Mouse (Mus musculus) neural tube, embryonic 13.5 days (tissue): ENCODE data around the gene Armc2. TPM values are rescaled to one million over a fixed set of nuclear protein-coding genes. Genes with fewer than 3 reads are reported as not detected.

Experiments
- ATAC-seq: fragments of 200-750 bp; cut with Nextera tagmentation; 2 replicates; pipeline ENCODE4 v1.8.0; 2017; ENCODE audit warnings: low read depth, mild to moderate bottlenecking, moderate TSS enrichment, moderate library complexity
- H3K27ac ChIP-seq: fragments of 300-500 bp; sonication (generic); replicated peaks from 2 replicates; pipeline ENCODE4 v1.5.1; 2015; ENCODE audit warnings: moderate library complexity, mild to moderate bottlenecking, inconsistent platforms
- H3K27me3 ChIP-seq: fragments of 300-500 bp; sonication (generic); 2 replicates; pipeline ENCODE4 v1.6.1; 2015; ENCODE audit warnings: mild to moderate bottlenecking, inconsistent platforms
- H3K36me3 ChIP-seq: fragments of 300-500 bp; sonication (generic); 2 replicates; pipeline ENCODE4 v1.6.1; 2015; ENCODE audit warnings: mild to moderate bottlenecking, inconsistent platforms
- H3K4me1 ChIP-seq: fragments of 300-500 bp; sonication (generic); replicated peaks from 2 replicates; pipeline ENCODE4 v1.6.1; 2015; ENCODE audit warnings: inconsistent platforms
- H3K4me2 ChIP-seq: fragments of 300-500 bp; sonication (generic); 2 replicates; pipeline ENCODE4 v1.6.1; 2015; ENCODE audit warnings: inconsistent platforms, mild to moderate bottlenecking, moderate library complexity
- H3K4me3 ChIP-seq: fragments of 300-500 bp; sonication (generic); 2 replicates; pipeline ENCODE4 v1.5.1; 2015; ENCODE audit warnings: mild to moderate bottlenecking, inconsistent platforms
- H3K9ac ChIP-seq: fragments of 300-500 bp; sonication (generic); 2 replicates; pipeline ENCODE4 v1.6.1; 2015; ENCODE audit warnings: moderate library complexity, mild to moderate bottlenecking, inconsistent platforms
- H3K9me3 ChIP-seq: fragments of 300-500 bp; sonication (generic); 2 replicates; pipeline ENCODE4 v1.6.1; 2016; ENCODE audit warnings: inconsistent platforms
- WGBS: fragments of 180-500 bp; shearing (Covaris S2); methylation state at CpG from one replicate; pipeline ENCODE4 v1.1.7; 2015; 5-methylcytosine and 5-hydroxymethylcytosine counted together
- polyA plus RNA-seq: library from polyadenylated mRNA; unstranded; fragments of >200 nt; fragmentation: Nextera tagmentation; extraction: Ambion mirVana; gene quantifications from 2 replicates; pipeline ENCODE4 v1.2.1, GENCODE M21; 2015

The Armc2 gene
- polyA plus RNA-seq, 1 experiment from 2014 or later = 7.5 TPM

GRCm38 (mm10) chr10:42042881-42043280 lies 24.6 kb upstream of the Armc2 start:
- no peak for ATAC-seq
- no peak overlapping the region for H3K4me2 ChIP-seq
- H3K4me3 ChIP-seq = no peak overlapping the region
- H3K4me1 ChIP-seq = no peaks in the 10 kb centered on the region
- H3K9ac ChIP-seq = no peak overlapping the region
- WGBS = 81% methylated on average over 1 of the region's 1 CpGs
- H3K36me3 ChIP-seq = no peaks in the 10 kb centered on the region
- H3K27ac ChIP-seq = no peak overlapping the region
- H3K9me3 ChIP-seq = no peaks in the 10 kb centered on the region
- no peaks in the 10 kb centered on the region for H3K27me3 ChIP-seq

DNA sequence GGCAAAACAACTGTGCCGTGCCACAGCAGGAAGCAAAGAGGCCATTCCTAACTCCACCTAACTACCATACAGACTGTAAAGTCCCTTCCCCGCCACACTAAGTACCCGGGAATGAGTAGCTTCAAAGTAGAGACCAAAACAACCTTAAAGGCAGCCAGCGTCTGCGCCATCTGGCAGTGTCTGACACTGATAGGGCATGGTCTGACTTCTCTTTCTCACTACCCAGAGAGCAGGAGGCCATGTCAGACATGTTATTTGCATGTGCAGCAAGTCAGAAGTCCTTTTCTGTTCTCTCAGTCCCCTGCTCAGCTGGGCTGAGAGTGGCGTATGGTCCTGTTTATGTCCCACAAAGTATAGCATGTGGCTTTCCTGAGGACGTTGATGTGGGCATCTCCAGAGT lies 23.8 kb upstream of the Armc2 start:
- no peak overlapping the region for H3K27ac ChIP-seq
- H3K4me1 ChIP-seq = no peaks in the 10 kb centered on the region
- H3K9ac ChIP-seq = no peak overlapping the region
- no peaks in the 10 kb centered on the region for H3K36me3 ChIP-seq
- no peak overlapping the region for H3K4me3 ChIP-seq
- no peaks in the 10 kb centered on the region for H3K9me3 ChIP-seq
- WGBS = 69% methylated on average over 7 of the region's 7 CpGs
- H3K27me3 ChIP-seq = no peaks in the 10 kb centered on the region
- H3K4me2 ChIP-seq = no peak overlapping the region
- ATAC-seq = no peak

- 65% methylated on average over 10 of the region's 10 CpGs for WGBS
- Histone ChIP-seq H3K9ac (no peak overlapping the region), H3K4me1 (no peaks in the 10 kb centered on the region), H3K9me3 (no peaks in the 10 kb centered on the region), H3K27me3 (no peaks in the 10 kb centered on the region), H3K4me2 (no peak overlapping the region), H3K36me3 (no peaks in the 10 kb centered on the region), H3K4me3 (no peak overlapping the region), H3K27ac (no peak overlapping the region)
- no peak for ATAC-seq
Measured at GRCm38 (mm10) chr10:42038571-42038970, 20.3 kb upstream of the Armc2 start.

DNA sequence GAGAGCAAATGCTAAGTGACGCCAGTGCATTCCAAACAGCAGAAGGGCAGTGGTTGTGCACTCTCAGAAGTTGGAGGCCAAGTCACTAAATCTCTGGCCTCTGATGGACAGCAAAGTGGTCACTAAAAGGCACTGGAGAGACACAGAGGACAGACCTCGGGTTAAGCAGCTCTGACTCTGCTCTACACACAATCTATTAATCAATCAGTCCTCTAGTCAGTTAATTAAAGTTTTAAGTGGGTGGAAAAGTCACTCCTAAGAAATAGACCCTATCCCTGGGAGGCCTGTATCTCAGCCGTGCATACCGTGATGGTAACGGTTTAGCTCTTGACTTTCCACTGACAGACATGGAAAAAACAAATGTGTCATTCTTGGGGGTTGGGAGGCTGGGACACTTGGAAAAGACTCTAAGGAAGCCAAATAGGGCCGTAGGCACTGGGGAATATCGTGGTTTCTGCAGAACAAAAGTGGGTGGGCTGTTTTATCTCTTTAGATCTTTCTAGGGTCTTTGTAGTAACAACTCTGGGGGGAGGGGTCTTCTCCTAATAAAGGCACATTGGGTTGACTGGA lies 19.1 kb upstream of the Armc2 start:
- Histone ChIP-seq H3K27ac (no peak overlapping the region), H3K4me1 (no peaks in the 10 kb centered on the region), H3K4me3 (no peak overlapping the region), H3K36me3 (no peaks in the 10 kb centered on the region), H3K9me3 (no peaks in the 10 kb centered on the region), H3K4me2 (no peak overlapping the region), H3K27me3 (no peaks in the 10 kb centered on the region), H3K9ac (no peak overlapping the region)
- 42% methylated on average over 7 of the region's 7 CpGs for WGBS
- no peak for ATAC-seq

DNA sequence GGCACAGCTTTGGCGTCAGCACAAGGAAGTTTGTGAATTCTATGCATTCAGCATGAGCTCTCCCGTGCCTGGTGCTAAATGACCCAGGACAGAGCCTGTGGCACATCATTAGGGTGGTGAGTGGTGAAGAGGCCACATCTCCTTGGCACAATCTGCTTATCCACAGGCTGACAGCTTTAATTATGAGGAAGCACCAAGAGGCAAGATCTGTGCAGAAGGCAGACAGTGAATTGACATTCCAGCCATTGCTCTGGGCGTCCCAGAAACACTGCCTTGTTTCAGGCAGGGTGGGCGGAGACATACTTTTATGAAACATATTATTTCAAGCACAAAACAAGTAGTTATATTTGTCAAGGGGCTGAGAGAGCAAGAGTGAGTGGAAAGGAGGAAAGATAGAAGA lies 18.6 kb upstream of the Armc2 start:
- Histone ChIP-seq H3K4me2 (no peak overlapping the region), H3K36me3 (no peaks in the 10 kb centered on the region), H3K4me3 (no peak overlapping the region), H3K9me3 (no peaks in the 10 kb centered on the region), H3K27me3 (no peaks in the 10 kb centered on the region), H3K9ac (no peak overlapping the region), H3K27ac (no peak overlapping the region), H3K4me1 (no peaks in the 10 kb centered on the region)
- WGBS = 52% methylated on average over 4 of the region's 4 CpGs
- ATAC-seq = no peak

- WGBS = 48% methylated on average over 3 of the region's 3 CpGs
- H3K4me1 ChIP-seq = peaks cover 5% of the 10 kb centered on the region; the same call in 1 of the 2 replicates
- H3K27ac ChIP-seq = no peak overlapping the region
- no peak overlapping the region for H3K4me3 ChIP-seq
- H3K4me2 ChIP-seq = no peak overlapping the region
- no peaks in the 10 kb centered on the region for H3K27me3 ChIP-seq
- no peak overlapping the region for H3K9ac ChIP-seq
- ATAC-seq = no peak
- no peaks in the 10 kb centered on the region for H3K36me3 ChIP-seq
- no peaks in the 10 kb centered on the region for H3K9me3 ChIP-seq
Measured at GRCm38 (mm10) chr10:42033571-42033970, 15.3 kb upstream of the Armc2 start.

DNA sequence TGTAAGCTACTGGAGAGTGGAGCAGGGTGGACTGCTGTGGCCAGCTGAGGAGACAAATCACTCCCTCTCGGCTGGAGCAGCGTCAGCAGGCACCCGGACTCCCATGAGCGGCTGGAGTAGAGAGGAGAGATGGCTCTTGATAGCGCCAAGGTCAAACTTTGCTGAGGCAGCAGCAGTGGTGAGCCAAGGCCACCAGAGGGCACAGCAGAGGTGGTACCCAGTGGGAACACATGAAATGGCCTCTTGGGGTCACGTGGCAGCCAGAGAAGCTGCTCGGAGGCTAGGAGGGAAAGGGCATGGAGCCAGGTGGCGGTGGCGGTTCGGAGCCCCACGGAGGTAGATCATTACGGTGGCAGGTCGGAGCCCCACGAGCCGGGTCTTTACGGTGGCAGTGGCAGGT lies 12.8 kb upstream of the Armc2 start:
- Histone ChIP-seq H3K9ac (no peak overlapping the region), H3K4me2 (peak overlapping the region; percentile 36), H3K4me3 (no peak overlapping the region), H3K36me3 (no peaks in the 10 kb centered on the region), H3K27me3 (no peaks in the 10 kb centered on the region), H3K4me1 (peaks cover 5% of the 10 kb centered on the region; the same call in 1 of the 2 replicates), H3K9me3 (no peaks in the 10 kb centered on the region), H3K27ac (no peak overlapping the region)
- 0 out of 2 replicates have a peak, but pooled peaks have one; percentile 36 for ATAC-seq
- 14% methylated on average over 16 of the region's 16 CpGs for WGBS

DNA sequence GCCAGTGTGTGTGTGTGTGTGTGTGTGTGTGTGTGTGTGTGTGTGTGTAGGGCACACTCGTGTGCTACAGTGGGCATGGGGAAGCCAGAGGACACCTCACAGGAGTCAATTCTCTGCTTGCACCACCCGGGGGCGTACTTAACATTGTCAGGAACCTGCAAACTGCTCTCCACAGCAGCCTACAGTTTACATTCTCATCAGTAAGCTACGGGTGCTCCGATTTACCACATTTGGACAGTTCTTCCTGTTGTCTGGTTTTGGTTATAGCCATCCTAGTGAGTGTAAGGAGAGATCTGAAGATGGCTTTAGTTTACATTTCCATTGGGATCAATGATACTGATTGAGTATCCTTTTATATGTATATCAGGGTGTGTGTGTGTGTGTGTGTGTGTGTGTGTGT lies 11.3 kb upstream of the Armc2 start:
- Histone ChIP-seq H3K4me2 (no peak overlapping the region), H3K4me3 (no peak overlapping the region), H3K4me1 (peaks cover 5% of the 10 kb centered on the region; the same call in 1 of the 2 replicates), H3K36me3 (no peaks in the 10 kb centered on the region), H3K27me3 (no peaks in the 10 kb centered on the region), H3K9me3 (no peaks in the 10 kb centered on the region), H3K27ac (no peak overlapping the region), H3K9ac (no peak overlapping the region)
- 87% methylated on average over 5 of the region's 5 CpGs for WGBS
- ATAC-seq = no peak

- 69% methylated on average over 11 of the region's 11 CpGs for WGBS
- Histone ChIP-seq H3K9me3 (no peaks in the 10 kb centered on the region), H3K27ac (no peak overlapping the region), H3K4me3 (no peak overlapping the region), H3K4me1 (peaks cover 5% of the 10 kb centered on the region; the same call in 1 of the 2 replicates), H3K9ac (no peak overlapping the region), H3K36me3 (no peaks in the 10 kb centered on the region), H3K4me2 (0 out of 2 replicates have a peak overlapping the region, but pooled peaks have one; percentile 7), H3K27me3 (no peaks in the 10 kb centered on the region)
- no peak for ATAC-seq
Measured at GRCm38 (mm10) chr10:42027337-42027736, 9.1 kb upstream of the Armc2 start.

DNA sequence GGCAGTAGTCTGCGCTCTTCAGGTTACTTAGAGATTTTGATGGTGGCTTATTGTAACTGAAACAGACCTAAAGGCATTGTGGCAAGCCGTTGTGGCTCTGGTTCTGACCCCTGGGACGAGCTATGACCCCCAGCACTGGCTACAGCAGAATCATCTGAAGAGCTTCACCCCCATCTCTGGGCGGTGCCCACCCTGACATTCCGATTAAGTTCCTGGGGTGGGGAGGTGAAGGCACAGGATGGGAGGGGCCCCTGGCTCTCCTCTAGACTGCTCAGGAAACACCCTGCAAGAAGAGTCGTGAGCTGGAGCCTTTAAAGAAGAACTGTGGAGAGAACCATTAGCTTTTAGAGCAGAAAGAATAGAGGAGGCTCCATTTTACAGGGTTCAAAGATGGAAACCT lies 6.2 kb upstream of the Armc2 start:
- H3K4me2 ChIP-seq = no peak overlapping the region
- no peaks in the 10 kb centered on the region for H3K36me3 ChIP-seq
- WGBS = 76% methylated on average over 6 of the region's 6 CpGs
- ATAC-seq = no peak
- no peak overlapping the region for H3K4me3 ChIP-seq
- no peak overlapping the region for H3K27ac ChIP-seq
- no peak overlapping the region for H3K9ac ChIP-seq
- peaks cover 5% of the 10 kb centered on the region; the same call in 1 of the 2 replicates for H3K4me1 ChIP-seq
- H3K9me3 ChIP-seq = no peaks in the 10 kb centered on the region
- H3K27me3 ChIP-seq = no peaks in the 10 kb centered on the region; the same call in 1 of the 2 replicates

DNA sequence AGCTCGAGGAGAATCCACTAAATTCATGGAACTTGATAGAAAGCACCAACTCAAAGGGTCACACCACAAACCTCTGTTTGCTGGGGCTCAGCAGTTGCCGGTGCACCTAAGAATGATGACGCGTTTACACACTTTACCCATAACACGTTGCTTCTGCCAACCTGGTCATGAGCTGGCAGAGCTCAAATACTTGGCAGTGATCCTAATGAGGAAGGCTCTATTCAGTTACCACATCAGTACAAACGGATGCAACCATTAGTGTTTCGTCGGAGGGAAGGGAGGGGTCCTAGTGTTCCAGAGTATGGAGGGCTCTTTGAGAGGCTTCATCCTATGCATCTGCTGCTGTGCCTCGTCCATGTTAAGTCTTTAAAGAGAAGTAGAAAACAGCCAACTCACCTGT lies 3.3 kb upstream of the Armc2 start:
- H3K9me3 ChIP-seq = no peaks in the 10 kb centered on the region
- WGBS = 72% methylated on average over 9 of the region's 9 CpGs
- no peak overlapping the region for H3K4me2 ChIP-seq
- H3K36me3 ChIP-seq = no peaks in the 10 kb centered on the region
- ATAC-seq = no peak
- no peak overlapping the region for H3K27ac ChIP-seq
- H3K4me1 ChIP-seq = peaks cover 14% of the 10 kb centered on the region
- no peak overlapping the region for H3K4me3 ChIP-seq
- no peak overlapping the region for H3K9ac ChIP-seq
- H3K27me3 ChIP-seq = peaks cover 7% of the 10 kb centered on the region; the same call in 1 of the 2 replicates

DNA sequence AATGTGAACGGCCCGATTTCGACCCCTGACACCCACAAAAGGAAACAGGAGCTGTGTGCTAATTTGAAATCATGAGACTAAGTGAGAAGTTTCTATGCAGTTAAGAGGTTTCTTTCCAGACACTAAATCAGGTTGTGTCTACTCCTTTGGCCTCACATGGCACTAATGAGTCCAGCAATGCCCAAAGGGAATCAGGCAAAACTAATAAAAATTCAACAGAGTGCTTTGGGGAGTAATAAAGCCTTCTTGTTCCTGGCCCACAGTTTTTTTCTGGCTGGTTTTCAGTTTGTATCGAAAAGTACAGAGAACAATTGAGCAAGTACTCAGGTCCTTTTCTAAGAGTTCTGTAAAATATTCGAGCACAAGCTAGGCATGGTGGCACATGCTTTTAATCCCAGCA lies 4.2 kb downstream of the Armc2 start:
- H3K27me3 ChIP-seq = peaks cover 14% of the 10 kb centered on the region; the same call in 1 of the 2 replicates
- H3K4me1 ChIP-seq = peaks cover 9% of the 10 kb centered on the region
- H3K9me3 ChIP-seq = no peaks in the 10 kb centered on the region
- H3K4me2 ChIP-seq = no peak overlapping the region
- no peak overlapping the region for H3K27ac ChIP-seq
- no peak overlapping the region for H3K4me3 ChIP-seq
- no peak overlapping the region for H3K9ac ChIP-seq
- ATAC-seq = no peak
- 47% methylated on average over 5 of the region's 5 CpGs for WGBS
- H3K36me3 ChIP-seq = no peaks in the 10 kb centered on the region

DNA sequence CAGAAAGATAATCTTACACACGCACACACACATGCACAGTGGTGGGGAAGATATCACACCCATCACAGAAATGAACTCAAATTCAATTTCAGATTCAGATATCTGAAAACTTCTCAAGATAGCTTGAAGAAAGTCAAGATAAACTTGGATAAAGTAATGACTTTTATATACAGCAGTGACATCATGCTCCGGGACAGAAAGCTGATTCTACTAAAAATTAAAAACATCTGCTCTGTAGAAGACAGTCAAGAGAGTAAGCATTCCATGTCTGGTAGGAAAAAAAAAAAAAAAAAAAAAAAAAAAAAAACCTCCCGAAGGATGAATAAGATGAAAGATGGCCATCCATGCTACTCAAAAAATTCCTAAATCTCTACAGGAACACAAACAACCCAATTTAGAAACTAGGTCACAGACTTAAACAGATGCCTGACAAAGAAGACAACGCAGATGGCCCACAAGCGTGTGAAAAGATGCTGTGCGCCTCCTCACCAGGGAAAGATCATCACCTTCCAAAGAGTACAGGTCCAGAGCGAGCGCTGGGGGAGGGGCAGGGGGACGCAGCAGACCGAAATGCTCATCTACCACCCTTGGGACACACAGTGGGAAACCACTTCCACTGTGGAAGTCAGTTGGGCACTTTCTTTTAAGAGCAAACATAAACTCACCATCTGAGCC lies 7.3 kb downstream of the Armc2 start:
- Histone ChIP-seq H3K9me3 (no peaks in the 10 kb centered on the region), H3K4me1 (no peaks in the 10 kb centered on the region), H3K27ac (no peak overlapping the region), H3K4me2 (no peak overlapping the region), H3K27me3 (0 out of 2 replicates have a peak, but pooled peaks cover 1% of the 10 kb centered on the region), H3K4me3 (no peak overlapping the region), H3K9ac (no peak overlapping the region), H3K36me3 (no peaks in the 10 kb centered on the region)
- ATAC-seq = no peak
- 85% methylated on average over 10 of the region's 10 CpGs for WGBS
